Mouse (Mus musculus) urinary bladder, postnatal 14 days (tissue): Measurements from ENCODE around the gene Hdac11.
A peak's percentile ranks its signal among the peaks of the same experiment; 100 is the strongest.

ENCODE experiments used
- DNase-seq: peaks from one replicate; pipeline ENCODE4 v3.0.0; 2021; ENCODE audit warnings: low spot score

The Hdac11 gene

GRCm38 (mm10) chr6:91137343-91137956, 19.0 kb upstream of the Hdac11 start:
- no peak for DNase-seq

GRCm38 (mm10) chr6:91139846-91140245, 16.6 kb upstream of the Hdac11 start:
- peak; percentile 74 for DNase-seq

- no peak for DNase-seq
Measured at GRCm38 (mm10) chr6:91145056-91145455, 11.4 kb upstream of the Hdac11 start.

- DNase-seq = no peak
Measured at GRCm38 (mm10) chr6:91145572-91145971, 10.9 kb upstream of the Hdac11 start.

GRCm38 (mm10) chr6:91146443-91147151, 9.9 kb upstream of the Hdac11 start:
- DNase-seq = no peak

- DNase-seq = no peak
Measured at GRCm38 (mm10) chr6:91147152-91147770, 9.2 kb upstream of the Hdac11 start.

- no peak for DNase-seq
Measured at GRCm38 (mm10) chr6:91152892-91153548, 3.4 kb upstream of the Hdac11 start.

GRCm38 (mm10) chr6:91153549-91154064, 2.9 kb upstream of the Hdac11 start:
- DNase-seq = no peak

GRCm38 (mm10) chr6:91154685-91155084, 1.8 kb upstream of the Hdac11 start:
- DNase-seq = no peak

GRCm38 (mm10) chr6:91155286-91155685, 1.2 kb upstream of the Hdac11 start:
- no peak for DNase-seq

GRCm38 (mm10) chr6:91156062-91156461, 403 bp upstream of the Hdac11 start:
- no peak for DNase-seq

- DNase-seq = no peak
Measured at GRCm38 (mm10) chr6:91157237-91157570, 739 bp downstream of the Hdac11 start.

GRCm38 (mm10) chr6:91159047-91159446, 2.6 kb downstream of the Hdac11 start:
- DNase-seq = no peak

GRCm38 (mm10) chr6:91160399-91160798, 3.9 kb downstream of the Hdac11 start:
- peak; percentile 58 for DNase-seq

GRCm38 (mm10) chr6:91160976-91161375, 4.5 kb downstream of the Hdac11 start:
- no peak for DNase-seq

- no peak for DNase-seq
Measured at GRCm38 (mm10) chr6:91161506-91162235, 5.2 kb downstream of the Hdac11 start.

- no peak for DNase-seq
Measured at GRCm38 (mm10) chr6:91162314-91162713, 5.8 kb downstream of the Hdac11 start.

- DNase-seq = no peak
Measured at GRCm38 (mm10) chr6:91163195-91163911, 6.9 kb downstream of the Hdac11 start.

GRCm38 (mm10) chr6:91164584-91164983, 8.1 kb downstream of the Hdac11 start:
- DNase-seq = no peak

- peak; percentile 63 for DNase-seq
Measured at GRCm38 (mm10) chr6:91165210-91165609, 8.7 kb downstream of the Hdac11 start.

GRCm38 (mm10) chr6:91167828-91168227, 11.4 kb downstream of the Hdac11 start:
- DNase-seq = no peak
